Mouse (Mus musculus) liver, embryonic 16.5 days (tissue): ENCODE data around the gene Fam71b. TPM values are rescaled to one million over a fixed set of nuclear protein-coding genes. Genes with fewer than 3 reads are reported as not detected.
"Not testable (repeated sequence)": the region's sequence is repeated elsewhere in the genome, so short reads cannot be mapped to it uniquely, and the experiment has no call there.

Experiments used
- ATAC-seq: fragments of 200-750 bp; cut with Nextera tagmentation; 2 replicates; pipeline ENCODE4 v1.8.0; 2017; ENCODE audit warnings: low read depth, mild to moderate bottlenecking, moderate number of reproducible peaks, moderate library complexity
- H3K27ac ChIP-seq: fragments of 300-500 bp; sonication (generic); 2 replicates; pipeline ENCODE4 v1.5.1; 2014; ENCODE audit warnings: mild to moderate bottlenecking, low read length
- H3K27me3 ChIP-seq: fragments of 300-500 bp; sonication (generic); 2 replicates; pipeline ENCODE4 v1.6.1; 2014; ENCODE audit warnings: low read depth, low read length, mixed read lengths; ENCODE audit not compliant: control insufficient read depth, insufficient read depth
- H3K36me3 ChIP-seq: fragments of 300-500 bp; sonication (generic); 2 replicates; pipeline ENCODE4 v1.6.1; 2014; ENCODE audit warnings: mild to moderate bottlenecking; ENCODE audit not compliant: control insufficient read depth, insufficient read depth
- H3K4me1 ChIP-seq: fragments of 300-500 bp; sonication (generic); 2 replicates; pipeline ENCODE4 v1.6.1; 2014; ENCODE audit warnings: low read depth, low read length, mixed read lengths; ENCODE audit not compliant: control insufficient read depth
- H3K4me2 ChIP-seq: fragments of 300-500 bp; sonication (generic); 2 replicates; pipeline ENCODE4 v1.6.1; 2014; ENCODE audit warnings: low read depth, low read length, mixed read lengths
- H3K4me3 ChIP-seq: fragments of 300-500 bp; sonication (generic); 2 replicates; pipeline ENCODE4 v1.5.1; 2014; ENCODE audit warnings: low read depth, mild to moderate bottlenecking, low read length
- H3K9ac ChIP-seq: fragments of 300-500 bp; sonication (generic); 2 replicates; pipeline ENCODE4 v1.6.1; 2014; ENCODE audit warnings: low read depth, low read length
- H3K9me3 ChIP-seq: fragments of 300-500 bp; sonication (generic); replicated peaks from 2 replicates; pipeline ENCODE4 v1.6.1; 2016; ENCODE audit warnings: low read length; ENCODE audit not compliant: control insufficient read depth
- WGBS: fragments of 180-500 bp; shearing (Covaris S2); extraction: QIAGEN DNeasy Blood & Tissue Kit; methylation state at CpG from one replicate; pipeline ENCODE4 v1.1.7; 2014; ENCODE audit not compliant: insufficient replicate concordance; 5-methylcytosine and 5-hydroxymethylcytosine counted together
- polyA plus RNA-seq: library from polyadenylated mRNA; unstranded; fragments of >200 nt; fragmentation: Nextera tagmentation; extraction: Ambion mirVana; gene quantifications from 2 replicates; pipeline ENCODE4 v1.2.1, GENCODE M21; 2015

The Fam71b gene
- polyA plus RNA-seq, 1 experiment from 2014 or later: 0.04 TPM

DNA sequence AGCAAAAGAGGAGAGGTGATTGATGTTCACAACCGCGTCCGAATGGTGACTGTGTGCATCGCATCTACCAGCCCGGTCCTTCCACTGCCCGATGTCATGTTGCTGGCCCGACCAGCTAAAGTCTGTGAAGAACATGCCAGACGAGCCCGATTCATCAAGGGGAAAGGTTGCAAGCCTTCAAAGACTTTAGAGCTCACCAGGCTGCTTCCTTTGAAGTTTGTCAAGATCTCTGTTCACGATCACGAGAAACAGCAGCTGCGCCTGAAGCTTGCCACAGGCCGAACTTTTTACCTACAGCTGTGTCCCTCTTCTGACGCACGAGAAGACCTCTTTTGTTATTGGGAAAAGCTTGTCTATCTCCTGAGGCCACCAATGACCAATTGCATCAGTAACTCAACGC lies 8.6 kb downstream of the Fam71b start:
- Histone ChIP-seq H3K36me3 (no peaks in the 10 kb centered on the region), H3K27me3 (no peaks in the 10 kb centered on the region), H3K4me2 (no peak overlapping the region), H3K4me3 (no peak overlapping the region), H3K27ac (no peak overlapping the region), H3K4me1 (peaks cover 3% of the 10 kb centered on the region), H3K9ac (no peak overlapping the region), H3K9me3 (no peaks in the 10 kb centered on the region)
- no peak for ATAC-seq
- WGBS: 73% methylated on average over 16 of the region's 16 CpGs

DNA sequence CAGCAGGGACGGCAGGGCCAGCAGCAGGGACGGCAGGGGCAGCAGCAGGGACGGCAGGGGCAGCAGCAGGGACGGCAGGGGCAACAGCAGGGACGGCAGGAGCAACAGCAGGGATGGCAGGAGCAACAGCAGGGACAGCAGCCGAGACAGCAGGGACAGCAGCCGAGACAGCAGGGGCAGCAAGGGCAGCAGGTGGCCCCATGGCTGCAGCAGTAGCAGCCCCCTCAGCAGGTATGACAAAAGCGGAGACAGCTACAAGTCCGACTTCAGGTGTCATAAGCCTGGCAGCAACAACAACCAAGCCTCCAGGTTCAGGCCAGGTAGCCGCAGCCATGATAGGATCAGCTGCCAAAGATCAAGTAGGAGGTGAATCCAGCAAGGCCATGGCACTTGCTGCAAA lies 10.4 kb downstream of the Fam71b start:
- ATAC-seq: no peak
- Histone ChIP-seq H3K4me1 (no peaks in the 10 kb centered on the region; the same call in 1 of the 2 replicates), H3K27ac (no peak overlapping the region), H3K4me3 (no peak overlapping the region), H3K36me3 (no peaks in the 10 kb centered on the region), H3K4me2 (no peak overlapping the region), H3K27me3 (no peaks in the 10 kb centered on the region), H3K9me3 (no peaks in the 10 kb centered on the region), H3K9ac (no peak overlapping the region)
- 42% methylated on average over 10 of the region's 10 CpGs for WGBS

DNA sequence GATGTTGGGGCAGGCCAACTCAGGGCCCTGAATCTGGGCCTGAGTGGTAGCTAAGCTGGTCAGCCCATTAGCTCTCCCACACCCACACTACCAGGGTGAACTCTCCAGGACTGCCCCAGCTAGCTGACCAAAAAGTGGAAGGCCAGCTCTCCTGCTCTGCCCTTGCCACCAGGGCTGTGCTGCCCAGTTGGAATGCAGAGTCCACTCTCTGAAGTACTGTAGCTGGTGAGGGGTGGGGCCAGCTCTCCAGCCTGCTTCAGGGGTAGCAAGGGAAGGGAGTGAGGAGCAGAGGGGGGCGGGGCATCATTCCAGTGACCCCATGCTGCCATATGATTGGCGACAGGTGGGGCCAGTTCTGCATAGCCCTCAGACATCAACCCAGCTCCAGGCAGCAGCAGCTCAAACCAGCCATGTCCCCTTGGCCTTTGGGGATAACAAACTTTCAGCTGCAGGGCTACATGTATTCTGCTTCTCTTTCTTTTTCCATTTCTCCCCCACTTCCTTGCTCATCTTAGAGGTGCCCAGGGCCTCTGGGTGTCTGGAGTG lies 13.7 kb downstream of the Fam71b start:
- H3K27ac ChIP-seq: no peak overlapping the region
- H3K4me3 ChIP-seq: no peak overlapping the region
- no peaks in the 10 kb centered on the region for H3K27me3 ChIP-seq
- H3K36me3 ChIP-seq: no peaks in the 10 kb centered on the region
- no peak overlapping the region for H3K9ac ChIP-seq
- H3K4me2 ChIP-seq: no peak overlapping the region
- H3K4me1 ChIP-seq: no peaks in the 10 kb centered on the region
- no peak for ATAC-seq
- no peaks in the 10 kb centered on the region for H3K9me3 ChIP-seq
- 58% methylated on average over 2 of the region's 2 CpGs for WGBS

DNA sequence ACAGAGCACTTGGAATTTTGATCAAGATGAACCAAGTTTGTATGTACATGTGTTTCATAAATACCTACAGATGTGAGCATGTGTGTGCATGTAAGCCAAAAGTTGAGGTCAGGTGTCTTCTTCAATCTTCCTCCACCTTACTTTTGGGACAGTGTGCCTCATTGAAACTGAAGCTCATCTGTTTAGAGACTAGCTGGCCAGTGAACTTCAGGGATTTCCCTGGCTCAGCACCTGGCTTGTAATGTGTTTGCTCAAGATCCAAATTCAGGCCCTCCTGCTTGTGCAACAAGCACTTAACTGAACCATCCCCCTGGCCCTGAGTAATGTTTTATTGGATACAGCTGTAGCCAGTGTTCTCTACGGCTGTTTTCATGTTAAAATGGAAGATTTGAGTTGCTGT lies 22.1 kb downstream of the Fam71b start:
- no peak overlapping the region for H3K4me3 ChIP-seq

DNA sequence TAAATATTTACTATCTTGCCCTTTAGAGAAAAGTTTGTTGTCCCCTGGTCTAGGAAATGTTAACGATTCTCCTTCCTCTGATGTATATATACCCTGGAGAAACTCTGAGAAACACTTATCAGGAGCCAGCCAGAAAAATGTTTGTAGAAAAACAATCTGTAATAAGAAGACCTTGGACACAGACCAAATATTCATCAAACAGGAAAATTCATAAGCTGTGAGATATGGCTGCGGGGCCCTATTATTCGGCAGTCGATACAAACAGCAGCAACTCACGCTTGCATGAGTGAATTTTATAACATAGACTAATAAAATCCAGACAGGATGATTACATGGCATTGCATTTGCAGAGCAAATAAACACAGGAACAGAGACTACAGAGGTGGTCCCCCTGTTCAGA lies 22.5 kb downstream of the Fam71b start:
- 73% methylated on average over 5 of the region's 5 CpGs for WGBS
- Histone ChIP-seq H3K4me3 (no peak overlapping the region), H3K4me2 (no peak overlapping the region), H3K9ac (no peak overlapping the region), H3K27me3 (no peaks in the 10 kb centered on the region), H3K27ac (no peak overlapping the region), H3K9me3 (no peaks in the 10 kb centered on the region), H3K36me3 (no peaks in the 10 kb centered on the region), H3K4me1 (no peaks in the 10 kb centered on the region)
- ATAC-seq: no peak

More for the DNA sequence above, 22.1 kb downstream of the Fam71b start:
- no peak for ATAC-seq
- H3K36me3 ChIP-seq: no peaks in the 10 kb centered on the region
- H3K27ac ChIP-seq: no peak overlapping the region
- WGBS: 42% methylated on average over 1 of the region's 1 CpGs
- H3K4me2 ChIP-seq: no peak overlapping the region
- H3K9ac ChIP-seq: no peak overlapping the region
- H3K27me3 ChIP-seq: no peaks in the 10 kb centered on the region
- H3K9me3 ChIP-seq: no peaks in the 10 kb centered on the region
- no peaks in the 10 kb centered on the region for H3K4me1 ChIP-seq

DNA sequence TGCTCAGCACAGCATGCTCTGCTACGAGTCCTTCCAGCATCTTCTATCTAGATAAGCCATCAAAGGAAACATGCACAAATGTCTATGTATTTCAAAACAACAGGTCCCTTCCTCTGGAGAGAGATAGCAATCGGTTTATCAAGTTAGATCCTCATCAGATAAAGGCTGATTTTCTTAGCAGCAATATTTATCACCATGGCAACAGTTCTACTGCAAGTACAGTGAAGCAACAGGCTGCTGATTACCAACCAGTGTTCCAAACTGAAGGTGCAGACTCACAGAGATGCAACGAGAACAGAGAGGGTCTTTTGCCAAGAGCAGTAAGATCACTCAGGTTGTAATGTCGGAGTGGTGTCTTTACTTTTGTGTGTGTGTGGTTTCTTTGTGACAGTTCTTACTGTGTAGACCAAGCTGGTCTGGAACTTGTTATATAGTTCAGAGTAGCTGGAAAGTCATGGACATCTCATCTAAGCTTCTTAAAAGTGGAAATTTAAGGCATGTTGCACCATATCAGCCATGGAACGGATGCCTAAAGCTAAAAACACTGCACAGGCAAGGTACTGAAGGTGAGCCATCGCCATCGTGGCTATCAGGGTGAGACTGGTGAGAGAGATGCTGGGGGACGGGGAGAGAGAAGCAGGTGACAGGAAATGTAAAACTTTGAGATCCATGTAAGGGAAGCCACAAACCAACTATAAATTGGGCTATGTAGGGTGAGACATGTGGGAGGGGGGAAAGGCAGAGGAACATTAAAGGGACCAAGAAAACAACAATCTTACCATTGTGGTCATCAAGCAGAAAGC lies 24.9 kb downstream of the Fam71b start:
- H3K36me3 ChIP-seq: no peaks in the 10 kb centered on the region
- no peaks in the 10 kb centered on the region for H3K27me3 ChIP-seq
- H3K4me1 ChIP-seq: no peaks in the 10 kb centered on the region
- H3K9ac ChIP-seq: no peak overlapping the region
- no peak overlapping the region for H3K27ac ChIP-seq
- WGBS: 48% methylated on average over 8 of the region's 8 CpGs
- no peak overlapping the region for H3K4me3 ChIP-seq
- ATAC-seq: no peak
- no peaks in the 10 kb centered on the region for H3K9me3 ChIP-seq
- no peak overlapping the region for H3K4me2 ChIP-seq

DNA sequence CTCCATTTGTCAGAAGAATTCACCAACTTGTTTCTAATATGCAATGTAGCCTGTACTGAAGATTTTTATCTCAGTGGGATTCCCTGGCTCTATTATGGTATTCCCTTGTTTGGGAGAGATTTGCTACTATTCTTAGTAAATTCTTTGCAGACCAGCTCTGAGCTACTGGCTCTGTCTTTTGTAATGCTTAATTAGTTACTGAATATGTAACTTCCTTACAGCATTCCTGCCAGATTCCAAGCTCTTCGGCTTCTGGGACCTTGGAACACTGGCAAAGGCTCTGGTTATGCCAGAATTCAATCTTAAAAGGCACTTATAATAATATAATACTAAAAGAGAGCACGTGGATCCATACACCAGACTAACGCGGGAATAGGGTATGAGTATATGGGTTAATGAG lies 31.8 kb downstream of the Fam71b start:
- not testable (repeated sequence) for H3K27me3 ChIP-seq, H3K4me3 ChIP-seq, H3K4me1 ChIP-seq, H3K27ac ChIP-seq, H3K9ac ChIP-seq, H3K4me2 ChIP-seq, H3K36me3 ChIP-seq, H3K9me3 ChIP-seq, ATAC-seq
- 50% methylated on average over 4 of the region's 4 CpGs for WGBS

DNA sequence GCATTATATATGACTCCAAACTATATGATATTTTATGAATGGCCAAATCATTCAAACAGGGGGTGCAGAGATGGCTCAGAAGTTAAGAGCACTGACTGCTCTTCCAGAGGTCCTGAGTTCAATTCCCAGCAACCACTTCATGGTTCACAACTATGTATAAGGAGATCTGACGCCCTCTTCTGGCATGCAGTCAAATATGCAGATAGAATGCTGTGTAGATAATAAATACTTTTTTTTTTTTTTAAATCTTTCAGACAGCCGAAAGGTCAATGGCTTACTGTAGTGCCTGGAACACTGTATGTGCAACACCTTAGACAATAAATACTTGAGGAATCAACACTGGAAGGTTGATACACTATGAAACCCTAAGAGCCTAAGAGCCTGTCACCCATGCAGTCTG lies 33.8 kb downstream of the Fam71b start:
- no peak overlapping the region for H3K4me2 ChIP-seq
- H3K27ac ChIP-seq: no peak overlapping the region
- H3K4me3 ChIP-seq: no peak overlapping the region
- H3K9me3 ChIP-seq: no peaks in the 10 kb centered on the region
- 70% methylated on average over 2 of the region's 2 CpGs for WGBS
- ATAC-seq: no peak
- H3K36me3 ChIP-seq: no peaks in the 10 kb centered on the region
- H3K4me1 ChIP-seq: peaks cover 3% of the 10 kb centered on the region
- no peak overlapping the region for H3K9ac ChIP-seq
- no peaks in the 10 kb centered on the region for H3K27me3 ChIP-seq

DNA sequence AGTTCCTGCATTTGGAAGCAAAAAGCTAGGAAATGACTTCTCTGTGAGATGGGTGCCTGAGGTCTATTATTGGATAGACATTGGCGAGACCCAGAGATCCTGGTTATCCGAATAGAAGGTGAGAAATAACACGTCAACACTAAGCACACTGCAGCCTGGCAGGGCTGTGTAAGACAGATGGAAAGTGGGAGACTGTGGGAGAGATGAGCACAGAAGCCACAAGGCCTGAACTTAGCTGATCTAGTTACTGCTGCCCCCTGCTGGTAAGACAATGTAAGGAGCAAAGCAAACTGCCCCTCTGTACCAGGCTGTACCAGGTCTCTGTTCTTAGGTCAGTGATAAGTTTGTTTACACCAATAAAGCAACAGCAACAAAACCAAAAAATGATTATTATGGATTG lies 34.8 kb downstream of the Fam71b start:
- 17% methylated on average over 3 of the region's 3 CpGs for WGBS
- no peaks in the 10 kb centered on the region for H3K27me3 ChIP-seq

More for the DNA sequence above, 34.8 kb downstream of the Fam71b start:
- H3K4me3 ChIP-seq: no peak overlapping the region
- ATAC-seq: peak; percentile 61
- H3K36me3 ChIP-seq: no peaks in the 10 kb centered on the region
- H3K4me2 ChIP-seq: no peak overlapping the region
- H3K9me3 ChIP-seq: no peaks in the 10 kb centered on the region
- H3K4me1 ChIP-seq: peaks cover 11% of the 10 kb centered on the region
- H3K27ac ChIP-seq: no peak overlapping the region
- no peak overlapping the region for H3K9ac ChIP-seq
